Mouse (Mus musculus) hindbrain, embryonic 10.5 days (tissue): ENCODE results near the gene Fmnl2. TPM values are rescaled to one million over a fixed set of nuclear protein-coding genes. Genes with fewer than 3 reads are reported as not detected.

ENCODE experiments used
- DNase-seq: peaks from one replicate; pipeline ENCODE4 v3.0.0-alpha.2; 2017; ENCODE audit warnings: low spot score
- H3K27ac ChIP-seq: fragments of 300-500 bp; sonication (generic); 2 replicates; pipeline ENCODE4 v1.5.1; 2016; ENCODE audit warnings: mild to moderate bottlenecking, moderate library complexity
- H3K27me3 ChIP-seq: fragments of 300-500 bp; sonication (generic); 2 replicates; pipeline ENCODE4 v1.6.1; 2016; ENCODE audit warnings: mild to moderate bottlenecking; ENCODE audit not compliant: poor library complexity, insufficient read depth, severe bottlenecking
- H3K36me3 ChIP-seq: fragments of 300-500 bp; sonication (generic); 2 replicates; pipeline ENCODE4 v1.6.1; 2016; ENCODE audit warnings: mild to moderate bottlenecking, moderate library complexity
- H3K4me1 ChIP-seq: fragments of 300-500 bp; sonication (generic); replicated peaks from 2 replicates; pipeline ENCODE4 v1.6.1; 2016; ENCODE audit warnings: mild to moderate bottlenecking
- H3K4me3 ChIP-seq: fragments of 300-500 bp; sonication (generic); 2 replicates; pipeline ENCODE4 v1.5.1; 2016; ENCODE audit warnings: mild to moderate bottlenecking, moderate library complexity
- H3K9me3 ChIP-seq: fragments of 300-500 bp; sonication (generic); 2 replicates; pipeline ENCODE4 v1.6.1; 2016; ENCODE audit warnings: mild to moderate bottlenecking, moderate library complexity
- WGBS: fragments of 180-500 bp; shearing (Covaris S2); methylation state at CpG from one replicate; pipeline ENCODE4 v1.1.7; 2016; 5-methylcytosine and 5-hydroxymethylcytosine counted together
- polyA plus RNA-seq: library from polyadenylated mRNA; unstranded; fragments of >200 nt; fragmentation: Nextera tagmentation; extraction: Ambion mirVana; gene quantifications from 2 replicates; pipeline ENCODE4 v1.2.1, GENCODE M21; 2016

Gene Fmnl2
- polyA plus RNA-seq, 1 experiment from 2014 or later: 5.7 TPM

DNA sequence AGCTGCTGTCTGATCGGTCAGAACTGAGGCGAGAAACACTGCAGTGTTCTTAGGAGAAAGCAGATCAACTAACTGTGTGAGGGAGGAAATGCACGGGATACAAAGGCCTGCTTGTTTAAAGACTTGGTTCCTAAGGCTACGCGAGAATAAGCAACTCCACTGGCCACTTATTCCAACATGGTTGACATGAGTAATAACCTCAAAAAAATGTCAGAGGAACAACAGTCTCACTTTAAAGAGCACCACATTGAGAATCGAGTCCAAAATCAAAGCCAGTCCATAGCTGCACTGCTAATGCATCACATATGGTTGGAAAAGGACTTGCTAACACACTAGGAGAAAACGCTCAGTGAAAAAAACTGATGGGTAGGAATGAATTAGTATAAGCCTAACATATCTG lies 196.1 kb downstream of the Fmnl2 start:
- Histone ChIP-seq H3K4me1 (no peaks in the 10 kb centered on the region), H3K36me3 (peaks cover 26% of the 10 kb centered on the region), H3K9me3 (no peaks in the 10 kb centered on the region), H3K27me3 (no peaks in the 10 kb centered on the region), H3K27ac (no peak overlapping the region), H3K4me3 (no peak overlapping the region)
- 71% methylated on average over 7 of the region's 7 CpGs for WGBS
- DNase-seq: no peak

DNA sequence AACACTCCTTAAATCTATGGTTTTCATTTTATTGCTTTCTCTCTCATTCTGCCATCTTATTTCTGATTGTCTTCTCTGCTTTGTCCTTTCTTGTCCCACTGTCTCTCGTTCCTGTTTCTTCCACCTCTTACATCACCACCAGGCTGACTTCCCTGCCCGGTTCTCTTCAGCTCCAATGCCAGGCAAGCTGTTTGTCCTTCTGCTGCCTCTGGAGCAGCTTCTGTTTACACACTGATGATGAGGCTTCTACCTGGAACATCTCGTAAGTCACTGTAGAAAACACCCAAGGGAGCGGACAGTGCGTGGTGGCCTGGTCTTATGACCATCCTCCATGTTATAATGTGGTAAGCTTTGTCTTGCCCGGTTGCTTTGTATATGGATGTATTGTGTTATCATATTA lies 198.9 kb downstream of the Fmnl2 start:
- WGBS: 94% methylated on average over 6 of the region's 6 CpGs
- no peaks in the 10 kb centered on the region for H3K9me3 ChIP-seq
- no peaks in the 10 kb centered on the region for H3K27me3 ChIP-seq
- no peak overlapping the region for H3K27ac ChIP-seq
- H3K36me3 ChIP-seq: peaks cover 20% of the 10 kb centered on the region
- no peak for DNase-seq
- no peak overlapping the region for H3K4me3 ChIP-seq
- H3K4me1 ChIP-seq: no peaks in the 10 kb centered on the region

DNA sequence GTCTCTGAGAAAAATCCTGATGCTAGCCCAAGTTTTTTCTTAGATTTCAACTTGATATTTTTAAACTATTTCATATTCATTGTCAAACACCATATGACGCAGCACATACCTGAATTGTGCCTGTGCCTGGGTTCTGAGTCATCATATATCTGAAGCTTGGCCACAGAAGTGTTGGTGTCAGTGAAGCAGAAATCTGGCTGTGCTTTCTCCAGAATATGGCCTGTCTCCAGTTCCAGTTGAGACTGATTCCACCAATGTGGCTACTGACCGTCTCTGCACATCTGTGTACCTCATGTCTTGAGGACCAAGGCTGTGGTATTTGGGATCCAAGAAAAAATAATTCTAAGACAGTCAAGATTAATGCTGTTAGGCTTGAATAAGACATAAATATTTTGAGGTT lies 199.6 kb downstream of the Fmnl2 start:
- Histone ChIP-seq H3K4me3 (no peak overlapping the region), H3K36me3 (peaks cover 17% of the 10 kb centered on the region), H3K9me3 (no peaks in the 10 kb centered on the region), H3K27me3 (no peaks in the 10 kb centered on the region), H3K4me1 (no peaks in the 10 kb centered on the region), H3K27ac (no peak overlapping the region)
- DNase-seq: no peak
- 89% methylated on average over 2 of the region's 2 CpGs for WGBS

DNA sequence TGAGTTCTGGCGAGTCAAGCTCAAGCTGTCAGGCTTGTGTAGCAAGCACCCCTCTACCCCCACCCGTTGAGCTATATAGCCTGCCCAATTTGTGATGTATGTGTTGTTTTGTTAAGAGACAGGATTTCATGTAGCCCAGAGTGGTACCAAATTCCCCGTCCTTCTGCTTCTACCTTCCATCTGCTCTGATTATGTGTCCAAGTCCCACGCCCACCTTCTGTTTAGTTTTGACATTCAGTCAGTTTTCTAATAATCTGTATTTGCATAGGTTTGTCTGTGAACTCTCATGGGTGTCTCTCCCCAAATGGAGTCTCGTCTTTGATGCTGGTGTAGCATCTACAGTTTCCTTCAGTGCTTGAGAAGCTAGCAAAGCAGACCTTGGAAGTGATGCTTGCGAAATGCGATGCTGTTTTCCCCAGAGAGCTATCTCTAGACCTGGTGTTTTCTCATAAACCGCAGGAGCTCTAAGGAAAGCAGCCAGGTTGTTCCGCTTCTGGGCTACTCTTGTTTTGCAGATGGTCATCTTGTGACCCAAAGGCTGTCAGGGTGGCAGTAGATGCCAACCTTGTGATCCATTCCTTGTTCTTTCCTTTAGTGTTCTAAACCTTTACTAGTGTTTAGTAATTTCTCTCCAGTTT lies 203.8 kb downstream of the Fmnl2 start:
- Histone ChIP-seq H3K9me3 (no peaks in the 10 kb centered on the region), H3K4me3 (no peak overlapping the region), H3K4me1 (no peaks in the 10 kb centered on the region), H3K27ac (no peak overlapping the region), H3K36me3 (no peaks in the 10 kb centered on the region; the same call in 1 of the 2 replicates), H3K27me3 (no peaks in the 10 kb centered on the region)
- WGBS: 81% methylated on average over 9 of the region's 9 CpGs
- no peak for DNase-seq

DNA sequence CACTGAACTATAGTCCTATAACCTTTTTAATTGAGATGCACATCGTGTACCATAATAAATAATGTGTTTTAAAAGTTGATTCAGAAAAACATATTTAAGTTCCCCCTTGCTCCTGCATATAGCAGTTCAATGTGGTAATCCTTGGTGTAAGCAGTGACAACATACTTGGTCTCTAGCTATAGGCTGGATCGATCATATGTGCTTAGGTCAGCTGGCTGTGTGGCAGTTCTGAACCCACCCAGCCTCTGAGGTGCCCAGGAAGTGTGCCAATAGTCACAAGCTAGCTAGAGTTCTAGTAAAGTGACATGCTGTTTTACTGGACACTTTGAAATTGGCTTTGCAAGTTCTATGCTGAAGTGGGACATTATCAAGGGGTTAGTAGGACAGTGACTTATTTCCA lies 209.3 kb downstream of the Fmnl2 start:
- Histone ChIP-seq H3K27me3 (no peaks in the 10 kb centered on the region), H3K4me3 (no peak overlapping the region), H3K27ac (no peak overlapping the region), H3K4me1 (no peaks in the 10 kb centered on the region), H3K36me3 (no peaks in the 10 kb centered on the region), H3K9me3 (no peaks in the 10 kb centered on the region)
- WGBS: 95% methylated on average over 2 of the region's 2 CpGs
- no peak for DNase-seq

DNA sequence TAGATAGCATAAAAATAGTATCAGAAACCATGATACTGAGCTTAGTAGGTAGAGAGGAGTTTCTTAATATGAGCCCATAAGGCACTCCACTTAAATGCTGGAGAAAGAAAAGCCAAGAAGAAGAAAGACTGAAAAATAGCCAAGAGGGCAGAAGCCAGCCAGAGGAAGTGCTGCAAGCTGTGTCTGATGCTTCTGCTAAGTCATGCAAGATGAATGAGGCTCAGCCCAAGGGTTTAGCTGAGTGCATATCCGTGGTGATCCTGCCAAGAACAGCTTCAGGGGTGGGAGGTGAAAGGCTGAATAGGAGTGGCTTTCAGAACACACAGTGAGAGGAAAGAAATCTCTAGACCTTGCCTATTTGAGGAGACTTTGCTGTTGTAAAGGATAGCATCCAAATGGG lies 212.9 kb downstream of the Fmnl2 start:
- Histone ChIP-seq H3K27ac (no peak overlapping the region), H3K36me3 (0 out of 2 replicates have a peak, but pooled peaks cover 18% of the 10 kb centered on the region), H3K4me1 (no peaks in the 10 kb centered on the region), H3K27me3 (no peaks in the 10 kb centered on the region), H3K4me3 (no peak overlapping the region), H3K9me3 (no peaks in the 10 kb centered on the region)
- 18% methylated on average over 1 of the region's 1 CpGs for WGBS
- DNase-seq: no peak

DNA sequence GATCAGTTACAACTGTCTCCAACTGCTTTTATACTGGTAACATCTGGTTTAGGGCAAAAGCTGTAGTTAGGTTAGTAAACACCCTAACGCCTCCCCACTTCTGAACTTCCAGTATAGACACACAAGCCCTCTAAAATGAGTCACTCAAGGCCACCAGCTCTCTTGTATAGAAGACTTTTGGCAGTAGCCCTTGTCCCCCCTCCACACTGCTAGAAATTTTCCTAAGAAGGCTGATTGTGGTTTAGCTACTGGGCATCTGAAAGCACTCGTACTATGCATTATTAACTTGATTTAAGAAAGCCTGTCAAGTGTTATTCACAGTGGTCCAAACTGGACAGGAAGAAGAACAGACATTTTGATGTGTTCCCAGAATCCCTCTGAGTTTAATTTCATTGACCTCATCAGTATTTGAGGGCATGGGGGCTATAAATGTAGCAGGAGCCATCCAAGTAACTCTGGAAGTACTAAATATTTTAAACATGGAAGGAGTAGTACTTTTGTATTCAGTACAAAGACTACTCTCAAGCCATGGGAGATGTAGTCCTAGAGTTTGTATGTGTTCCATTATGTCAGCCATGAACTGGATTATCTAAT lies 222.1 kb downstream of the Fmnl2 start:
- DNase-seq: no peak
- Histone ChIP-seq H3K4me3 (no peak overlapping the region), H3K36me3 (no peaks in the 10 kb centered on the region), H3K9me3 (no peaks in the 10 kb centered on the region), H3K4me1 (no peaks in the 10 kb centered on the region), H3K27ac (no peak overlapping the region), H3K27me3 (no peaks in the 10 kb centered on the region)
- WGBS: 88% methylated on average over 2 of the region's 2 CpGs

DNA sequence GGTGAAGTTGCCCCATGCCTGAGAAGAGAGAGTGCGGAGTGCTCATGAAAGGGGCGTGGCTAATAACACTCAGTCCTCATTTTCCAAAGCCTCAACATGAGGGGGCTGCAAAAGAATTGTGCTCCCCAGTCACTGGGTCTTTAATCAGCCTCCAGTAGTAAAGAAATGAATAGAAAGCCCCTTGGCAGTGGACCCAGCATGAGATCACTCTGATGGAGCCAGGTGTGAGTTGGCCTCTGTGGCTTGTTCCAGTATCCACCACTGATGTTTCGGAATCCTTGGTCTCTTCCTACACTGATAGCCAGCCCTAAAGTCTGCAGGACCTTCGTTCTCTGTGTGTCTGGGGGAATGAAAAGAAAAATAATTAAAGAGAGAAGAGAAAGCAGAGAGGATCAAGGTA lies 224.4 kb downstream of the Fmnl2 start:
- H3K36me3 ChIP-seq: no peaks in the 10 kb centered on the region
- H3K27me3 ChIP-seq: no peaks in the 10 kb centered on the region
- WGBS: 93% methylated on average over 4 of the region's 4 CpGs
- no peaks in the 10 kb centered on the region for H3K9me3 ChIP-seq
- no peaks in the 10 kb centered on the region for H3K4me1 ChIP-seq
- no peak overlapping the region for H3K27ac ChIP-seq
- no peak overlapping the region for H3K4me3 ChIP-seq
- DNase-seq: no peak

DNA sequence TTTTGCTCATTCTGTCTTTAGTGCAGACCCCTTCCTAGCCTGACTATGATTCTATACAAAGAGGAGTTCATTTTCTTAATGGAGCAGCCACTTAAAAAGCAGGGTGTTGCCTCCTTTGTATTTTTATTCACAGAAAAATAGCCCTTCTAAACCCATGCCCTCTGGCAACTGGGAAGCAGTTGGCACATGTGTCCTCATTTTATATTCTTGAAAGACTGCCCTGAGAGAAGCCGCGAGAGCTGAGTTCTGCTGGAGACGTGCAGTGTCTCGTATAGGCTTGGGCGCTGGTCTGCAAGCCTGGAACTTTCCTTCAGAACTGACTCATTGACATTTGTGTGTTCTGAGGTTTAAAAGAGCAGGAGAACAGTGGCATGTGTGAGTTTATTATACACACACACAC lies 224.8 kb downstream of the Fmnl2 start:
- Histone ChIP-seq H3K9me3 (no peaks in the 10 kb centered on the region), H3K27me3 (no peaks in the 10 kb centered on the region), H3K27ac (no peak overlapping the region), H3K36me3 (no peaks in the 10 kb centered on the region), H3K4me1 (no peaks in the 10 kb centered on the region), H3K4me3 (no peak overlapping the region)
- 90% methylated on average over 5 of the region's 5 CpGs for WGBS
- DNase-seq: no peak

DNA sequence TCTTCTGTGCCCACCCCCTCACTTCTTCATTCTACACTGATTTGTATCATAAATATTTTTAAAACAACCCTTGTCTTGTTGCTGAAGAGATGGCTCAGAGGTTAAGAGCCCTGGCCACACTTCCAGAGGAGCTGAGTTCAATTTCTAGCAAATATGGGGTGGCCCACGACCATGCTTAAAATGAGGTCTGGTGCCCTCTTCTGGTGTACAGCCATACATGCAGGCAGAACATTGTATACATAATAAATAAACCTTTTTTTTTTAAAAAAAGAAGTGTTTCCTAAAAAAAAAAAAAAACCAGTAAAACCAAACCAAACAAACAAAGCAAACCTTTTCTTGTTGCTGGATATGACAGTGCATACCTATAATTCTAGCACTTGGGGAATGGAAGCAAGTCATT lies 225.6 kb downstream of the Fmnl2 start:
- no peak overlapping the region for H3K27ac ChIP-seq
- no peaks in the 10 kb centered on the region for H3K36me3 ChIP-seq
- DNase-seq: peak; percentile 10
- WGBS: 39% methylated on average over 1 of the region's 1 CpGs
- no peaks in the 10 kb centered on the region for H3K27me3 ChIP-seq
- H3K4me3 ChIP-seq: no peak overlapping the region
- H3K9me3 ChIP-seq: no peaks in the 10 kb centered on the region
- no peaks in the 10 kb centered on the region for H3K4me1 ChIP-seq

DNA sequence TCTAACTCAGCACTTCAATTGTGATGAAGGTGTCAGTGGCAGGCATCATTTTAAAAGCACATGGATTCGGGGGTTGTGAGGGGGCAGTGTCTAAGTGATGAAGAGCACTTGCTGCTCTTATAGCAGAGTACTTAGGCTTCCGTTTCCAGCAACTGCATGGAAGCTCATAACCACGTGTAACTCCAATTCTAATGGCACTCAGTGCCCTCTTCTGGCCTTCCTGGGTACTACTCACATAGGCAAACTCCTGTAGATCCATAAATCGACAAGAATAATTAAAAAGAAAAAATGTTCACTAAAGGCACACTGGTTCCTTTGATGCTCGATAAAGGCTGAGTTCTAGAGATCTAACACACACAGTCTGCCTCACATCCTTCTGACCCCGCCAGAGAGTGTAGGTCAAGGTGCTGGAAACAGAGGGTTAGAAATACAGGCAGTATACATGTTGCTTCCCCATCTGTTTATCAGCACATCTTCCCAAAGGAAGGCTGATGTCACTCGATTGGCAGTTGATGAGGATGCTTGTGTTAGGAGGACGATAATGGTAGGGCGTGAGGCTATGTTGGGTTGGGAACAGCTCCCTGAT lies 228.1 kb downstream of the Fmnl2 start:
- no peaks in the 10 kb centered on the region for H3K27me3 ChIP-seq

DNA sequence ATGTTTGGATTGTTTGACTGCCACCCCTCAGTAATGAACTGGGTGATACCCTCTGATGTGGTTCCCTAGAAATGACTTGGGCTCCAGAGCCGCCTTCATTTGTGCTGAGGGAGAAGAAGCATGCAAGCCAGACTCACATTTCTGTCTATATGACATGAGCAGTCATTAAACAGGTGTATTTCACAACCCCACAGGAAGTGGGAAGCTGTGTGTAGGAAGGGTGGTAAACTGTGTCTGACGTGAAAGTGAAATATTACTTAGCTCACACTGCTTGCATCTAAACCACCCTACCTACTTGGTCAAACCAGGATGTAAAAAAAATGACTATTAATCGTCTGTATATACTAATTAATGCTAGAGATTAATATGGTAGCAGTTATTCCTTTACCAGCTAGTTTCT lies 231.1 kb downstream of the Fmnl2 start:
- H3K27me3 ChIP-seq: no peaks in the 10 kb centered on the region
- H3K27ac ChIP-seq: no peak overlapping the region
- WGBS: 89% methylated on average over 3 of the region's 3 CpGs
- H3K9me3 ChIP-seq: no peaks in the 10 kb centered on the region
- H3K4me1 ChIP-seq: no peaks in the 10 kb centered on the region
- H3K36me3 ChIP-seq: 0 out of 2 replicates have a peak, but pooled peaks cover 8% of the 10 kb centered on the region
- no peak for DNase-seq
- H3K4me3 ChIP-seq: no peak overlapping the region

More for the DNA sequence above, 228.1 kb downstream of the Fmnl2 start:
- no peak overlapping the region for H3K27ac ChIP-seq
- H3K4me3 ChIP-seq: no peak overlapping the region
- H3K36me3 ChIP-seq: 0 out of 2 replicates have a peak, but pooled peaks cover 8% of the 10 kb centered on the region
- H3K4me1 ChIP-seq: no peaks in the 10 kb centered on the region
- no peaks in the 10 kb centered on the region for H3K9me3 ChIP-seq
- peak; percentile 48 for DNase-seq
- WGBS: 65% methylated on average over 9 of the region's 9 CpGs

DNA sequence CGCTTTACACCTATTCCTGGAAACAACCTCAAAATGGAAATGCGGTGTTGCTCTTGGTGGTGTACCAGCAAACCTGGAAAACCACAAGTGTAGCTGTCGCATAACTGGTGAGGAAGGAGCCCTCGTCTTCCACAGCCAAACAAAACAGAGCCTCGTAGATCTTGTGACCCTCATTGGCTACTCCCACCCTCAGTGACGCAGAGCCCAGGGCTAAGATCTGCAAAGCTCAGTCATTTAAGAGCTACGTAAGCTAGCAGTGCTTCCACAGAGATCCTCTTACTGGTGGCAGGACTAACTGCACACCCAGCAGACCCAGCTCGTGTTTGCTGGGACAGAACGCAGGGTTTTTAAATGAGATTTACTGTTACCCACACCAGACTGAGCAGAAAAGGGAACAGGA lies 237.4 kb downstream of the Fmnl2 start:
- Histone ChIP-seq H3K4me1 (no peaks in the 10 kb centered on the region), H3K36me3 (peaks cover 17% of the 10 kb centered on the region), H3K27ac (no peak overlapping the region), H3K27me3 (no peaks in the 10 kb centered on the region), H3K4me3 (no peak overlapping the region), H3K9me3 (no peaks in the 10 kb centered on the region)
- no peak for DNase-seq
- 92% methylated on average over 9 of the region's 9 CpGs for WGBS
